Mouse (Mus musculus): ENCODE measurements around the gene Tuba4a.

Tuba4a gene

DNA sequence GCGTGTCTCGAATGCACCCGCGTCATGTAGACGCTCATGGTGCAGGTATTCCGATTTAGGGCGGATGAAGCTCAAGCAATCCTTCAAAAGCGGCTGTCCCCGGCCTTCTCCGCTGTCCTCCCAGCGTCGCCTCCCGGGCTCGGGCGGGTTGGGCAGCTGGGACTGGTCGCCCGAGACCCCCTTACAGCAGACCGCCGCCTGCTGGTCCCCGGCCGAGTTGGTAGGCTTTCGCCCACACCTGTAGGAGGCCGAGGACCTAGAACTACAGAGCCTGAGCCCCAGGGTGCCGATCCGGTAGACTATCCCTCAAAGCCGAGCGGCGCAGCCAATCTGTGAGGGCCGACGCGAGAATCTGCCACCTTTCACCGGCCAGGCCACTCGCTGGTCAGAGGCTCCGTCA lies at the start of gene Tuba4a:
TSS of gene Tuba4a (minus strand) at position 335 of the 400 bp plus-strand sequence.
- no peak for DNase-seq

- no peak for DNase-seq
These were observed 44.6 kb upstream of the Tuba4a start, which contains the start of gene Ptprn for GRCm38 (mm10) chr1:75264091-75264880. TSS of gene Ptprn (minus strand) at chr1:75264502.

- no peak for DNase-seq
These were observed 43.6 kb upstream of the Tuba4a start for GRCm38 (mm10) chr1:75262969-75263951.

- no peak for DNase-seq
These were observed 41.6 kb upstream of the Tuba4a start for GRCm38 (mm10) chr1:75261278-75261677.

- peak; percentile 94 for DNase-seq
These were observed 35.9 kb upstream of the Tuba4a start for GRCm38 (mm10) chr1:75255516-75256046.

- peak; percentile 90 for DNase-seq
These were observed 35.0 kb upstream of the Tuba4a start for GRCm38 (mm10) chr1:75254625-75255013.

DNA sequence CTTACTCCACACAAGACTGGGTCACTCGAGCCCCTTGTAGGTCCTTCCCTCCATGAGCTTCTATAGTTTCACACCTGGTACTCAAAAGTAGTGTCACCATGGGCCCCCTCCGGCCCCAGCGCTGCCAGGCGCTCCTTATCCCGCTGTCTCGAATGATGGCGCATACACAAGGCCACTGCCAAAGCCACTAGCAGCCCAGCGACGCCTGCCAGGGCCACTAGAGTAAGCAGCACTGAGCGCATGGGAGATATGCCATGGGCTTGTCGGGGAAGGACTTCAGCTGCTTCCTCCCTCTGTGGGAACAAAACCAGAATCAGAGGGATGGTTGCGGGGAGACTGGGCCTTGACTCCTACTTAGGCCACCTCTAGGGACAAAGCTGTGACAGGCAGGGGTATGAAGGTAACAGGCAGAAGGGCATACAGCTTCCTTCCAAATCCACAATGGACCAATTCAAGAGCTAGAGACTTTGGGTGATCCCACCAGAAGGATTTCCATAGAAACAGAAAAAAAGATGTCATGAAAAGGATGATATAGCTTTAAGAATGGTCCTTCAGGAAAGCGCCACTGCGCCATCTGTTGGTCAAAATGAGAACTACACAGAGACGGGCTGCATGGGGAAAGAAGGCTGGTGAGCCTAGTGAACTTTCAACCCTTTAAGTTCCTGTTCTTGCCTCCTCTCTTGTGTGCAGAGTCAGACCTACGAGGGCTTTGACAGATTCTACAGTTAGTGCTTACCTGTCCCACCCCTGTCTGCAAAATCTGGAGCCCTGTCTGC lies 34.4 kb upstream of the Tuba4a start:
- DNase-seq, result peak; percentile 95

GRCm38 (mm10) chr1:75253029-75253428 lies 33.4 kb upstream of the Tuba4a start:
- no peak for DNase-seq

DNA sequence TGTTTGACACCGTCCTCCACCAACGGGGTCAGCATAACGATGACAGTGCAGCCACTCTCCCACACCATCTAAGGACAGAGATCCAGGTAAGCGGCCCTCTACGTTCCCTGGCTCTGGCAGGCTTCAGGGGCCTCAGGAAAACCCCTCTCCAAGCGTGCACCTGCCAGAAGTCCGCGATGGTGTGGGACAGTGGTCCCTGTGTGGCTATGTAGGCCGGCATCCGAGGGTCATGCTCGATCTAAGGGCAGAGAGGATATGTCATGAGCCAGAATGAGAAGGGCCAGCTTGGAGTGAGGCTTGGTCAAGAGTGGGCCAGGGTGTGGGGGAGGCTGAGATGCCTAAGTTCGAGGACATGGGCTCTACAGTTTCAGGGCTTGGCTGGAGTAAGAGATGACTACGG lies 32.6 kb upstream of the Tuba4a start:
- peak; percentile 89 for DNase-seq

DNA sequence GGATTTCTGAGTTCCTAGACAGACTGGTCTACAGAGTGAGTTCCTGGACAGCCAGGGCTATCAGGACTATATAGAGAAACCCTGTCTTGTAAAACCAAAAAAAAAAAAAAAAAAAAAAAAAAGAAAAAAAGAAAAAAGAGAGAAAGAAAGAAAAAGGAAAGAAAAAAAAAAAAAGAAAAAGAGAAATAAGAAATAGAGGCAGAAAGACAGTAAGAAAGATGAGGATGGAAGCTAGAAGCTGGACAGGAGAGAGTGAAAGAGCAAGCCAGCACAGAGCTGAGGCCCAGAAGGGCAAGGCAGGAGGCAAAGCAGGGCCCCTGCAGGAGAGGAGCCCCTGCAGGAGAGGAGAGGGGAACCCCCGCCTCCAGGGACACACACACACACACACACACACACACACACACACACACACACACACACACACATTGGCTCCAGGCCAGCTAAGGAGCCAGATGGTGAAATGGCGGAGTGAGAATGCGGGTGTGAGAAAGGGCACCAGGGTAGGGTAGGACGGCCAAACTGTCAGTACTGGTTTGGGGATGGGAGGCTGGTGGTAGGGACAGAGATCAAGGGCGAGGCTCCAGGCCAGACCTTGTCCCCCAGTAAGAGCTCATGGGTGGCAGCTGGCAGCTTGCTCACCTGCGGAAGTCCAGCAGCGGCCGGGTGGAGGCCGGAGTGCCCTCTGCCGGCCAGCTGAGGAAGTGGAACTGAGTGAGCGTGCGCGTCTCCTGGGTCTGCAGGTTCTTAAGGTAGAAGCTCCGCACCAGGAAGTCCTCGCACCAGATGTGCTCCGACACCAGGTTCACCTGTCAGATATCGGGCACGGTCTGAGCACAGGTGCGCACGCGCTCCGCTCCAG lies 31.7 kb upstream of the Tuba4a start:
- DNase-seq, result peak; percentile 97

DNA sequence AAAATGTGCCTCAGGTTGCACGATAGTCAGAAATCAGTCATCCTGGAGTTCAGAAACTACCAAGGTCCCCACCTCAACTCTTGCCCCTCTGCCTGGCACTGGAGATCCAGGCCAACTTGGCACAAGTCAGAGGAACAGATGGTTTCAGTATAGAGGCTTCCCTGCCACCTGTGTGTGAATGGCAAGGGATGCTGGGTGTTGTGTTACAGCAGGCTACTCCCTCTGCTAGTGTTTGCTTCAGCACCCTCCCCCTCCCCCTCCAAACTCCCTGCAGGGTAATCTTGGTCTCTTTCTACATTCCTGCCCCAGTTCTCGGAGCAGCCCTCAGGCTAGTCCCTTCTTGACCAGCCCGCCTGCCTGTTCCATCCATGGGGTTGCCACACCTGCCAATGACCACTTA lies 30.8 kb upstream of the Tuba4a start:
- peak; percentile 82 for DNase-seq

DNA sequence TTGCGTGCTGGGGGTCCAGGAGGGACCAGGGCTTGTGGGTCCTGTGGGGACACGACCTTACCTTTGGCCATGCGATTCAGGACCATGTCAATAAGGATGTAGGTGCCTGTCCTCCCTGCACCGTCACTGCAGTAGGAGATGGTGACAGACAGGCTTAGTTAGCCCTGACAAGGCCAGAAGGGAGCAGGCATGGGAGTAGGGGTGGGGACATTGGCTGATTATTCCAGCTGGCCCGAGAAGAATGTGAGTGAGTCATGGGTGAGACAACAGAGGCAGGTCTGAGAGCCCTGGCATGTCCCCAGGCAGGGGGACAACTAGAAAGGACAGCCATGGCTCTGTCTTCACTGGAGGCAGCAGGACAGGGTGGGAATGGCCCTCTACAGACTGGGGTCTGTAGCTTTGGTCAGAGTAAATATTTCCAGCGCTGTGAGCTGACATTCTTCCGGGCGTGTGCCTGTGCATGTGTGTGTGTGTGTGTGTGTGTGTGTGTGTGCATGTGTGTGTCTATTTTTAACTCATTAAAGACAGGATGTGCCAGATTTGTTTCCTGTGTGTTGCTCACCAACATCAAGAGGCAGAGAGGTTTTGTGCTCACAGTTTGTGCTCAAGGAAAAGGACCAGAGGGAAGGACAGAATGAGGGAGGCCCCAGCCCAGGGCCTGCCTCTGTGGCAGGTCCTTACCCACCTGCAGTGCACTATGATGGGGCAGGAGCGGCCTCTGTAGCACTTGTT lies 28.5 kb upstream of the Tuba4a start:
- peak; percentile 97 for DNase-seq

GRCm38 (mm10) chr1:75247071-75247930 lies 27.6 kb upstream of the Tuba4a start:
- DNase-seq, result peak; percentile 92

DNA sequence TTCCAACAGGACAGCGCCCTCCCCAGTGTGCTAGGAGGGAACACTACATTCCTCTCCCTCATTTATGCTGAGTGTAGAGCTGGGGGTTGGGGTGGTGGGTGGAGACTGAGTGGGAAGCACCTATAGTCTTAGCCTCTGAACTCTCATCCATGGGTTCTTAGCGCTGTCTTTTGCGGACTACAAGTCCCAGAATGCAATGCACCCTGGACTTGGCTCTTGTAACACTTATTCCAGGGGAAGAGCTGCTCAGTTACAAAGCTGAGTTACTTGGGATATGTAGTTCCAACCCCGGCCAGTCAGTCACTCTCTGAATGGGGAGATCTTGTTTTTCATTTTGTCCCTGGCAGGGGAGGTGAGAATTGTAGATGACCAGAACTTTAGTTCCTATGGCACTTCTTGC lies 25.2 kb upstream of the Tuba4a start:
- peak; percentile 96 for DNase-seq

- peak; percentile 91 for DNase-seq
These were observed 24.6 kb upstream of the Tuba4a start for GRCm38 (mm10) chr1:75244175-75244826.

DNA sequence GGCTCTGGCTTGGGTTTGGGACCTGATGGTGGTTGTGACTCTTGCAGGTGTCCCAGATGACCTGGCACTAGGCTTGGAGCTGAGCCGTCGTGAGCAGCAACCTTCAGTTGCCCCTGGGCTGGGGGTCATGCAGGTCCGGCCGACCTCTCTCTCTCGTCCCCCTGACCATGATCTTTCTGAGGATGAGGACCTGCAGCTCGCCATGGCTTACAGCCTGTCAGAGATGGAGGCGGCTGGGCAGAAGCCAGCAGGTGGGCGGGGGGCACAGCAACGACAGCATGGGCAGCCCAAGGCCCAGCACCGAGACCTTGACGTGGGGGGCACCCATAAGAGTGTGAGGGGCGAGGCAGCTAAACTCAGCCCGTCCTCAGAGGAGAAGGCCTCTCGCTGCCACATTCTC lies 23.7 kb upstream of the Tuba4a start:
- DNase-seq, result no peak

GRCm38 (mm10) chr1:75239591-75239990 lies 19.9 kb upstream of the Tuba4a start:
- peak; percentile 96 for DNase-seq

DNA sequence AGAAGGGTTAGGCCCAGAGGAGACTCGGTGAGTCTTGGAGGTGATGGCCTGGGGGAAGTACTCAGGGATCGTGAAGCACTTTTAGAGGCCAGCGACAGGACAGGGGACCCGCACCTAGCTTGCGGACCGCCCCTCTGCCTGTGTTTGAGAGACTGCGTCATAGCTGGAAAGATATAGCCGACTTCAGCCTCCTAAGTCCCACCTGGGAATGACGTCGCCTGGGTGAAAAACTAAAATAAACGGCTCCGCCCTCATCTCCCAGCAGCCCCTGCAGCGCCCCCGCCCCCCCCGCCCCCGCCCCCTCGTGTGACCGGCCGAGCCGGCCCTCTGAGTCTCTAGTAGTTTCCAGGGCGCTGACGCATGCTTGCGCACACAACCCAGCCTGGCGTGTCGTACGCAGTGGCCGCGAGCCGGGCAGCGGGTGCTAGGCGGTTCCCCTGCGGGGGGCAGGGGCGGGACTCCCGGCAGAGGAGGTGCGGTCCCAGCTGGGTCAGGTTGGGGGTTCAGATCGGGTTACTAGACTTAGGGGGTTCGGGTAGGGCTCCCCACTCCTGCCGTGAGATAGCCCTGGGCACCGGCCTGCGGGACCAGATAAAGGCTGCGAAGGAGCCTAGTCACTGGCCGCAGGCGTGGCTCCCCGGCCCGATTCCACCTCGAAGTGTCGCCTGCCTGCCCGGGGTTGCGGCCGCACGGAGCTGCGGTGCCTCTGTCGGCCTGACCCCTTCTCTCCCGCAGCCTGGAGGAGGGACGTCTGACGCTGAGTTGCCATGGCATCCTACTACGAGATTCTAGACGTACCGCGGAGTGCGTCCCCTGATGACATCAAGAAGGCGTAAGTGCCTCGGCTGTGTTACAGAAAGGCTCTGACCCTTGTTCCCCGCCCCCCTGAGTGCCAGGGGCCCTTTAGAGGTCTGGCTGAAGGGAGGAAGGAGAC lies 16.7 kb upstream of the Tuba4a start, which contains the start of gene Dnajb2:
TSS of gene Dnajb2 (plus strand) at position 290 of the 934 bp plus-strand sequence.
- peak; percentile 99 for DNase-seq
